Mouse (Mus musculus) embryonic facial prominence, embryonic 12.5 days (tissue): ENCODE measurements around the gene Tacc2. TPM values are rescaled to one million over a fixed set of nuclear protein-coding genes. Genes with fewer than 3 reads are reported as not detected.
A peak's percentile ranks its signal among the peaks of the same experiment; 100 is the strongest.

Experiments
- ATAC-seq: fragments of 200-750 bp; cut with Nextera tagmentation; 2 replicates; pipeline ENCODE4 v1.8.0; 2017; ENCODE audit not compliant: insufficient number of reproducible peaks, insufficient read depth, low FRiP score, low TSS enrichment
- H3K27ac ChIP-seq: fragments of 300-500 bp; sonication (generic); 2 replicates; pipeline ENCODE4 v1.5.1; 2016; ENCODE audit warnings: mild to moderate bottlenecking
- H3K27me3 ChIP-seq: fragments of 300-500 bp; sonication (generic); 2 replicates; pipeline ENCODE4 v1.6.1; 2016; ENCODE audit warnings: mild to moderate bottlenecking, moderate library complexity
- H3K36me3 ChIP-seq: fragments of 300-500 bp; sonication (generic); 2 replicates; pipeline ENCODE4 v1.6.1; 2016; ENCODE audit warnings: mild to moderate bottlenecking
- H3K4me1 ChIP-seq: fragments of 300-500 bp; sonication (generic); 2 replicates; pipeline ENCODE4 v1.6.1; 2016
- H3K4me2 ChIP-seq: fragments of 300-500 bp; sonication (generic); replicated peaks from 2 replicates; pipeline ENCODE4 v1.6.1; 2016; ENCODE audit warnings: mild to moderate bottlenecking, moderate library complexity
- H3K4me3 ChIP-seq: fragments of 300-500 bp; sonication (generic); 2 replicates; pipeline ENCODE4 v1.5.1; 2016; ENCODE audit warnings: mild to moderate bottlenecking
- H3K9ac ChIP-seq: fragments of 300-500 bp; sonication (generic); 2 replicates; pipeline ENCODE4 v1.6.1; 2016; ENCODE audit warnings: mild to moderate bottlenecking, moderate library complexity
- H3K9me3 ChIP-seq: fragments of 300-500 bp; sonication (generic); 2 replicates; pipeline ENCODE4 v1.6.1; 2016; ENCODE audit warnings: mild to moderate bottlenecking, moderate library complexity
- WGBS: fragments of 180-500 bp; shearing (Covaris S2); methylation state at CpG from one replicate; pipeline ENCODE4 v1.1.7; 2016; 5-methylcytosine and 5-hydroxymethylcytosine counted together
- polyA plus RNA-seq: library from polyadenylated mRNA; unstranded; fragments of >200 nt; fragmentation: Nextera tagmentation; extraction: Ambion mirVana; gene quantifications from 2 replicates; pipeline ENCODE4 v1.2.1, GENCODE M21; 2016

Tacc2 gene
- polyA plus RNA-seq, 1 experiment from 2014 or later = 53.2 TPM

DNA sequence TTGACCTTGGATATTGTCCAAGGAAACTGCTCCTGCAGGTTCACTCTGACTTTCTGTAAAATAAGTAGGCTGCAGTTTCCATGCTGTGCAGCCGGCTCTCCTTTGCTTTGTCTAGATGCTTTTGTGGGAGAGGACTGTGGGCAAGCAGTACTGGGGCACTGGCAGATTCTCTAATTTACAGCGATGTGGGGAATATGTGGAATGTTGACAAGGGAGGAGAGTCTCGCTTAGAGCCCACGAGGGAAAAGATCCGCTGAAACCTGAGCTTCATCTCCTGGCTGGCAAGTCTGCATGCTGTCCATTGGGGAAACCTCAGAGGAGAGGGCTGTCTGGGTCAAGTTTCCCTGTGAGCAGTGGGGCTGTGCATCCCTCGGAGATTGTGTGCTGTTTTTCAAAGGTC is 60.6 kb downstream of the Tacc2 start:
- Histone ChIP-seq H3K4me1 (peaks cover 28% of the 10 kb centered on the region), H3K9ac (no peak overlapping the region), H3K27ac (peak overlapping the region; percentile 72), H3K27me3 (no peaks in the 10 kb centered on the region), H3K4me3 (no peak overlapping the region), H3K9me3 (no peaks in the 10 kb centered on the region), H3K36me3 (no peaks in the 10 kb centered on the region), H3K4me2 (peak overlapping the region; percentile 13; the same call in 1 of the 2 replicates)
- 10% methylated on average over 6 of the region's 6 CpGs for WGBS
- no peak for ATAC-seq

DNA sequence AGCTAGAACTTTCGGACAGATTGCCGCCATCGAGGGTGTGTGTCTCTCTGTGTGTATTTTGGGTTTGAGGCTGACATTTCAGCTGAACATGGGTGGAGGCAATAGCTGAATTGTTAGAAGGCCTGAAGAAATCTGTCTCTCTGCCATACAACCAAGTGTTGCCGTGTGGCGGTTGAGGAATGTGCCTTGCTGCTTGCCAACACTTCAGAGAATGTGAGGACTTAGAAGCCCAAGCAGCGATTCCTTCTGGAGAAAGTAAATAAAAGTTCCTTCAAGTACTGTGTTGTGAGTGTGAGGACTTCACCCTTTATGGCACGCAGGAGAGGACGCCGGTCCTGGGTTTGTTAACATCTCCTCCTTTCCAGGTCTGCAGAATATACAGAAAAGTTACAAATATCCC is 63.4 kb downstream of the Tacc2 start:
- Histone ChIP-seq H3K4me2 (no peak overlapping the region), H3K27ac (no peak overlapping the region), H3K4me3 (no peak overlapping the region), H3K36me3 (no peaks in the 10 kb centered on the region), H3K27me3 (no peaks in the 10 kb centered on the region), H3K4me1 (peaks cover 25% of the 10 kb centered on the region), H3K9ac (no peak overlapping the region), H3K9me3 (no peaks in the 10 kb centered on the region)
- WGBS = 89% methylated on average over 9 of the region's 9 CpGs
- no peak for ATAC-seq

DNA sequence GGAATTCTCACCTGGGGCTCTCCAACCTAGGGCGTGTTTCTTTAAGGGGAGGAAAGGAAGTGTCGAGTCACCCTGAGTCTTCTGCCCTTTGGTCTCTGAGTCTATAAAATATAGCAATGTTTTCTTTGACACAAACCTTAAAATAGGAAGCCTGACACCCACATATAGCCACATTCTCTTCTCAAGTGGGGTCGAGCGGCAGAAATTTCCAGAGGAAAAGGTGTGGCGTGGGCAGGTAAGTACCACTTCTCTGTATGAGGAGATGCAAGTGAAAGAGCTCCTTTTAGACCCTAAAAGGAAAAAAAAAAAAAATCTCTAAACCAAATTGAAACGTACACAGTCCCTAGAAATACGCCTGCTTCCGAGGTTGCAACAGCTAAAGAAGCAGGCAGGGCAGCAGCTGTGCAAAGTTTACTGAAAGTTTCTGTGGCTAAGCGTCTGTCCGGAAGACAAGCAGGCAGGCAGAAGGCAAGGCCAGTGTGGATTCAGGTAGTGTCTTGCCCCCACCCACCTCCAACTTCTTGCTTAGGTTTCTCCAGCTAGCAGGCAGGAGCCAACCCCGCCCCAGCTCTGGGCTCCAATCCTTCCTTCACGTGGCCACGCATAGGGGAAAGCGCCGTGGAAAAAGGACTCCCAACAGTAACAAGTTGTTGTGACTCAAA is 68.2 kb downstream of the Tacc2 start:
- Histone ChIP-seq H3K9ac (peak overlapping the region; percentile 77), H3K36me3 (no peaks in the 10 kb centered on the region), H3K9me3 (no peaks in the 10 kb centered on the region), H3K27ac (peak overlapping the region; percentile 96), H3K4me3 (peak overlapping the region; percentile 60), H3K4me2 (peak overlapping the region; percentile 84), H3K27me3 (no peaks in the 10 kb centered on the region), H3K4me1 (peaks cover 24% of the 10 kb centered on the region)
- 12% methylated on average over 15 of the region's 15 CpGs for WGBS
- ATAC-seq = 0 out of 2 replicates have a peak, but pooled peaks have one; percentile 25

DNA sequence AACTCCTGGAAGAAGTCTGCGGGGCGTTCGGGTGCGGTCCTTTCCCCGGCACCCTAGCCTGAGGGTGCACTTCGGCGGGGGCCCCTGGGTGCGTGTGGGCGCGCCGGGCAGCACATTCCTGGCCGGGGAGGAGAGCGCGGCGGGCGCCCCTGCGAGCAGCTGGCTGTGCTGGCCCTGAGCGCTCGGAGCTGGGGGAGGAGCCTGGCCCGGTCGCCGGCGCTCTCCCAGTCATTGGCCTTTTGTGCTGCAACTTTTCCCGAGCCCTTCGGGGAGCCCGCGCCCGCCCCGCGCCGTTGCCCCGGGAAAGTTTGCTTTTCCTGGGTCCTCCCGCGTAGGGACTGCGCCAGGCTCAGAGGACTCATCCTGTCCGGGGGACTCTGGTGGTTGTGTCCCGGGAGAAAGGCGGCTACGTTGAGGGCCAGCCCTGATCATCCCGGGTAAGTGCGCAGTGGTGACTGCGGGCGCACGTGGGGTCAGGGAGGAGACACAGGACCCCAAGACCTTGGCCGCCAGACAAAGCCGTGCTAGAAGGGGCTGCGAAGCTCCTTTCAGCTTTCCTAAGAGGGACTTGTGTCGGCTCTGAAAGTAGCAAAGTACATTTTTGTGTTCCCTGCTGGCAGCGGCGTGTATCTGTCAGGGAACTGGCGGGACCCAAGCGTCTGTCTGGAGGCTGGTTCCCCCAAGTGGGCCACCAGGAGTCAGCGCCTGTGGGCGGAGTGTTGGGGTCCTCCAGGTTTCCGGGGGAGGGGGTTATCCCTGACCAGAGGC is 68.9 kb downstream of the Tacc2 start:
- Histone ChIP-seq H3K27me3 (no peaks in the 10 kb centered on the region), H3K36me3 (no peaks in the 10 kb centered on the region), H3K9ac (peak overlapping the region; percentile 77), H3K4me1 (peaks cover 24% of the 10 kb centered on the region), H3K4me3 (peak overlapping the region; percentile 60), H3K27ac (peak overlapping the region; percentile 96), H3K4me2 (peak overlapping the region; percentile 84), H3K9me3 (no peaks in the 10 kb centered on the region)
- peak; percentile 79 for ATAC-seq
- under 1% methylated on average over 50 of the region's 55 CpGs for WGBS

DNA sequence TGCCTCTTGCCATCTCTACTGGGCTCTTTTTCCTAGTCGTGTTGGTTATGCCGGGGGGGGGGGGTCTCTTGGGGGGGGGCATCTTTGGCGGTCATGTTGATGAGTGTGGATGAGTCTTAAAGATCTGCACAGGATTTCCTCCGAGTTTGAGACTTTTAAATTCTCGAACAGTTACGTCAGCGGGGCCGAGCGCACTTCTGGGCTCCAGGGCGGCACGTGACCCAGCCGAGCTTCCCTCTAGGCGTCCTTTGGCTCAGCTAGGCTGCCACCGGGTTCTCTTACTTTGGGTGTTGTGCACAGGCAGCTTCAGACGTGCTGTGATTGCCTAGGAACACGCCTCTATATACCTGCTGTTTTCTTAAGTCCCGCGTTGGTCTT is 69.5 kb downstream of the Tacc2 start:
- no peaks in the 10 kb centered on the region for H3K36me3 ChIP-seq
- H3K9ac ChIP-seq = peak overlapping the region; percentile 77
- H3K4me1 ChIP-seq = peaks cover 24% of the 10 kb centered on the region
- no peaks in the 10 kb centered on the region for H3K9me3 ChIP-seq
- peak overlapping the region; percentile 84 for H3K4me2 ChIP-seq
- H3K4me3 ChIP-seq = peak overlapping the region; percentile 60
- H3K27ac ChIP-seq = peak overlapping the region; percentile 96
- no peaks in the 10 kb centered on the region for H3K27me3 ChIP-seq
- ATAC-seq = peak; percentile 13; the same call in 1 of the 2 replicates
- WGBS = under 1% methylated on average over 18 of the region's 18 CpGs

DNA sequence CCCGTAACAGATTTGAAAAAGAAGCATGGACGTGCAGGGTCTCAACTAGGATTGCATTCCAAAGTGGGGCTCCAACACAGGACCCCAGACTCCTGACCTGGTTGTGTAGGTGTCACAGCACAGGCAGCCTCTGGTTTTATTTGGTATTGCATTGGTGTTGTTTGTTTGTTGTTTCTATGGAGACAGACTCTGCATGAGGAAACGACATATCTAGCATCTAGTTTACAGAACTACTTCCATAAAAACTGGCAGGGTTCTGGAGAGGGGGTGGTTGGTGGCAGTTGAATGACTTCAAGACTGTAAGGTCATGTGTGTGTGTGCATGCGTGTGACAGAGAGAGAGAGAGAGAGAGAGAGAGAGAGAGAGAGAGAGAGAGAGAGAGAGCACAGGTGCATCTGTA is 70.8 kb downstream of the Tacc2 start:
- 0 out of 2 replicates have a peak overlapping the region, but pooled peaks have one; percentile 84 for H3K4me2 ChIP-seq

DNA sequence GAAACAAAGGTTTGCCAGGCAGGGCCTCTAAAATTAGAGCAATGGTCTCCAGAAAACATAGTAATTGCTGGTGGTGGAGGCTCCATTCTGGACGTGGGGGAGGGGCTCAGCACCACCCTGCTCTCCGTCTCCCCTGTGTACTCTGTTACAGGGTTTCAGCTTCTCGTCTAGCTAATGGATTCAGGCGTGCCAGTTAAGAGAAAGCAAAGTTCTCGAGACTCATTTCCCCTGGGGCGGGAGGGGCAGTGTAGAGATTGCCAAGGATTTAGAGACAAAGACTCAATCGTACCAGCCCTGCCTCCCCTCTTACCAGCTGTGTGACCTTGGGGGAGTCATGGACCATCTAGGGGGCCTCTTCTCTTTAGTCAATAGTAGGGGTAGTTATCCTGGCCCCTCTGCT is 72.0 kb downstream of the Tacc2 start:
- peak overlapping the region; percentile 9; the same call in 1 of the 2 replicates for H3K4me2 ChIP-seq
- WGBS = 17% methylated on average over 7 of the region's 7 CpGs
- H3K4me1 ChIP-seq = peaks cover 24% of the 10 kb centered on the region
- H3K27ac ChIP-seq = peak overlapping the region; percentile 41; the same call in 1 of the 2 replicates
- no peak overlapping the region for H3K4me3 ChIP-seq
- ATAC-seq = no peak
- no peaks in the 10 kb centered on the region for H3K9me3 ChIP-seq
- no peaks in the 10 kb centered on the region for H3K27me3 ChIP-seq
- H3K36me3 ChIP-seq = no peaks in the 10 kb centered on the region
- H3K9ac ChIP-seq = no peak overlapping the region

More for the DNA sequence above, 70.8 kb downstream of the Tacc2 start:
- ATAC-seq = no peak
- H3K9ac ChIP-seq = no peak overlapping the region
- H3K4me3 ChIP-seq = no peak overlapping the region
- H3K27ac ChIP-seq = no peak overlapping the region
- no peaks in the 10 kb centered on the region for H3K9me3 ChIP-seq
- H3K4me1 ChIP-seq = peaks cover 24% of the 10 kb centered on the region
- 81% methylated on average over 4 of the region's 4 CpGs for WGBS
- no peaks in the 10 kb centered on the region for H3K27me3 ChIP-seq
- no peaks in the 10 kb centered on the region for H3K36me3 ChIP-seq

DNA sequence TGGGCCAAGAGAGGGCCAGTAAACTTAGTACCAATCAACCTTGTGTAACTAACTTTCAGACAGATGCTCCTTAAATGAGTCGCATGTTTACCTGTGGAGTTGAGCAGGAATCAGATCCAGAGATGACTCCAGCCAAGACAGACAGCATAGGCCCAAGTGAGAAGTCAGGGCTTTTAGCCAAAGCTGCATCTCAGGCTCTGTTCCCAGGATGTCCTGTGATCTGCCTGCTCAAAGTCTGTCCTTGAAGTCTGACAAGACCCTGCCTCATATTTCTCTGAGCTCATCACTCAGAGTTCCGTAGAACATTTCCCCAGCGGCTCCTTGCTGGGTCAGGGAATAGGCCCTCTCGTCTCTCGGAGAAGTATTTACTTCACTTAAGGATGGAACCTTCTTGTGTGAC is 73.4 kb downstream of the Tacc2 start:
- H3K4me1 ChIP-seq = peaks cover 36% of the 10 kb centered on the region
- H3K9ac ChIP-seq = no peak overlapping the region
- H3K9me3 ChIP-seq = no peaks in the 10 kb centered on the region
- no peak for ATAC-seq
- H3K4me3 ChIP-seq = no peak overlapping the region
- 87% methylated on average over 5 of the region's 5 CpGs for WGBS
- no peak overlapping the region for H3K27ac ChIP-seq
- H3K36me3 ChIP-seq = no peaks in the 10 kb centered on the region
- H3K27me3 ChIP-seq = no peaks in the 10 kb centered on the region
- H3K4me2 ChIP-seq = no peak overlapping the region

DNA sequence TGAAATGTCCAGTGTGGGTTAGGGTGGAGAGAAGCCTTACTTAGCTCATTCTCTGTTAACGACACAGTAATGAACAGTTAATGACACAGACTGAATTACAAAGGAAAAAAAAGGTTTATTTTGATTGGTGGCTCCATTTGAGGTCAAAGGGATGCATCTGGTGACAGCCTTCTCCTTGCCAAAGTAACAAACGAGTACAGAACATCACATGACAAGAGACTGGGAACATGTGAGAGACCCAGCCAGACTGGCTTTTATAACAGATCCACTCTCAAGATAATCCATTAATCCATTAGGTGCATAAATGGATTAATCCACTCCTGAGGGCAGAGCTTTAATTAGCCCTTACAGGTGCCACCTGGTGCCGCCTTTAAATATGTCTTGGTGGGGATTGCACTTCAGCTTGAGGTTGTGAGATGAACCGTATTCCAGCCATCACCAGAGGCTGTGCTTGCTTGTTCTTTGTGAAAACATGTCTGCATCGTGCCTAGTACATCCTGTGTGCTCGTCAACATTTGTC is 75.9 kb downstream of the Tacc2 start:
- whole genome bisulfite sequencing = 61% methylated on average over 6 of the region's 6 CpGs
- ATAC-seq = no peak
- H3K9me3 ChIP-seq = no peaks in the 10 kb centered on the region

DNA sequence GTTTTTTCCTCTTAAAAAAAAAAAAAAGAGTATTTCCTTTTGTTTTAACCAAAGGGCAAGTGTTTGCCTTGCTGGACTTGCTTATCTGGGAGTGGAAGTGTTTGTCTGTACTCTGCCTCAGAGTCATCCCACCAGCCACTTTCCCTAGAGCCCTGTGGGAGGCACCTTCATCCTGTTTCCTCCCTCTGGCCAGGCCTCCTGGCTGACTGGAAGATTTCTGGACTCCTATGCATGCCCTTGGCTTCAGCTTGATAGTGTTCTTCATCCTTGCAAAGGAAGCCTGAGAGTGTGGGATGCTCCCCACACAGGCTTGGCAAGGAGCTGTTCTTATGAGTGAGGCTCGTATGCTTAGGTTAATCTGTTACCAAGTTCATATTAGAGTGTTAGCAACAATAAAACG is 77.3 kb downstream of the Tacc2 start:
- no peak overlapping the region for H3K4me3 ChIP-seq
- no peak overlapping the region for H3K27ac ChIP-seq
- WGBS = 72% methylated on average over 2 of the region's 2 CpGs
- peaks cover 20% of the 10 kb centered on the region for H3K4me1 ChIP-seq
- H3K27me3 ChIP-seq = no peaks in the 10 kb centered on the region
- no peak for ATAC-seq
- H3K4me2 ChIP-seq = no peak overlapping the region
- no peak overlapping the region for H3K9ac ChIP-seq
- H3K36me3 ChIP-seq = no peaks in the 10 kb centered on the region
- H3K9me3 ChIP-seq = no peaks in the 10 kb centered on the region

More for the DNA sequence above, 75.9 kb downstream of the Tacc2 start:
- peaks cover 31% of the 10 kb centered on the region for H3K4me1 ChIP-seq
- no peak overlapping the region for H3K4me3 ChIP-seq
- H3K27me3 ChIP-seq = no peaks in the 10 kb centered on the region
- H3K27ac ChIP-seq = no peak overlapping the region
- H3K4me2 ChIP-seq = no peak overlapping the region
- H3K9ac ChIP-seq = no peak overlapping the region
- H3K36me3 ChIP-seq = no peaks in the 10 kb centered on the region

DNA sequence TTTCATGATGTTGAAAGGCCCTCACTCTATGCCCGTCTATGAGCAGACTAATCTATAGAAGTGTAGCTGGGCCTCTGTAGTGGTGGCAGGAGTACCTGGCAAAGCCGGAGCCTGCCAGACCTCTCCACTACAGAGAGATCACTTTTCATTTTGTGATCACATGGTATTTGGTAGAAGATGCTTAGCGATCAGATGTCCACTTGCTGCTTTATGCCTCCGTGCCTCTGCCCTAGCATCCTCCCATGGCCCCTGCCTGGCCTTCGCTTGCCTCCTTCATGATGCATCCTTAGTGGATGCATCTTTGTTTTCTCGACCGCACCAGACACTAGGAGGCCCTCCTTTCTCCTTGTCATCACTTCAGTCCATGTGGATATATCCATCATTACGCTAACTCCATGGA is 79.7 kb downstream of the Tacc2 start:
- no peak for ATAC-seq
- Histone ChIP-seq H3K9me3 (no peaks in the 10 kb centered on the region), H3K27me3 (no peaks in the 10 kb centered on the region), H3K4me1 (peaks cover 17% of the 10 kb centered on the region; the same call in 1 of the 2 replicates), H3K4me2 (no peak overlapping the region), H3K36me3 (no peaks in the 10 kb centered on the region), H3K27ac (no peak overlapping the region), H3K4me3 (no peak overlapping the region), H3K9ac (no peak overlapping the region)
- 88% methylated on average over 8 of the region's 8 CpGs for WGBS

DNA sequence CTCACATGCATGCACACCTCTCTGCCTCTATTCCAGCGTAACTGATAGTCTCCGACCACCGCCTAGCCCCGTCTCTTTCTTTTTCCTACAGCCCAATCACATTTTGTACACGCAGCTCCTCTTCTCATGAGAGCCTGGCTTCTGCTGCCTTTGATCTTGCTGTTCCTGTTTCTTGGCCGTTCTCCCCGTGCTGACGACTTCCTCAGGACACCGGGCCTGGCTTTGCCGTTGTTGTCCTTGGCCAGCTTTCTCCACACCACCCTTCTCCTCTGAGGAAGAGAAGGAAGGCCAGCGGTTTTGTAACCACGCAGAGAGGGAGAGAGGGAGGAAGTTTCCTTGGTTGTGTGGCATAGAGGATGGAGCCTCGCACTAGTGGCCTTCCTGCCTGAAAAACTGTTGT is 80.5 kb downstream of the Tacc2 start:
- no peak overlapping the region for H3K27ac ChIP-seq
- no peak overlapping the region for H3K4me3 ChIP-seq
- no peak for ATAC-seq
- H3K4me2 ChIP-seq = no peak overlapping the region
- peaks cover 24% of the 10 kb centered on the region; the same call in 1 of the 2 replicates for H3K4me1 ChIP-seq
- no peaks in the 10 kb centered on the region for H3K9me3 ChIP-seq
- 76% methylated on average over 13 of the region's 13 CpGs for WGBS
- H3K9ac ChIP-seq = no peak overlapping the region
- no peaks in the 10 kb centered on the region for H3K27me3 ChIP-seq
- H3K36me3 ChIP-seq = no peaks in the 10 kb centered on the region
